Comparison of ENCODE assay signal across 27 mouse cellular contexts in the genomic region with DNA sequence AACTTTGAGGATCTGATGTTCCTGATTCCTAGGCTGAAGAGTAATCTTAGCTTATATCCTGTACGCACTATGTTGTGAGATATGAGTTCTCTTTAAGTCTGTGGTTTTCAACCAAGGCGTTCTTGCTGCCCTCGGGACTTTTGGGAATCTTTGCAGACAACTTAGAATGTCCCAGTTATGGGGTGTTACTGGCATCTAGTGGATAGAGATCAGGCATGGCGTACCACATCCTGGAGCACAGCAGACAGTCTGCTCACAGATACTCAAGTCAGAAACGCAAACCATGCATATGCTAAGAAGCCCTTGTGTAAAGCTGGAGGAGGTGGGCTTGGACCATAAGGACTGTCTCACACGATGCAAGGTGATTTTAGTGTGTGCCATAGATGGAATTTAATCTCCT.
DNase-seq lines count a peak whose midpoint lies in the region; ATAC-seq and TF ChIP-seq lines count a peak whose summit lies in the region.
"Had no signal": no experiment of that assay in that cellular context is flagged by ENCODE, and none has a peak within 500 bp of the region (broad histone marks: within the 10 kb centered on the region; RNA-seq: fewer than 3 reads in every experiment).

No protein-coding gene starts in this region.

- H3K4me3 ChIP-seq in hindbrain, postnatal 0 days (ENCODE audit: low read length) = no peak overlapping the region
- H3K4me3 ChIP-seq in hindbrain, embryonic 13.5 days = no peak overlapping the region
- no peak overlapping the region for H3K4me3 ChIP-seq in lung, embryonic 14.5 days (ENCODE audit: low read depth, low read length)
- H3K4me3 ChIP-seq in cortical plate, adult 2 months (ENCODE audit: insufficient read depth, low read length) = no peak overlapping the region
- no peak overlapping the region for H3K4me3 ChIP-seq in stomach, postnatal 0 days (ENCODE audit: low read depth, low read length)
- H3K4me3 ChIP-seq: embryonic facial prominence, embryonic 10.5 days; heart, embryonic 12.5 days; limb, embryonic 13.5 days; liver, embryonic 13.5 days; lung, embryonic 15.5 days; neural tube, embryonic 13.5 days had no signal

- no peak overlapping the region for H3K27ac ChIP-seq in hindbrain, postnatal 0 days
- H3K27ac ChIP-seq in hindbrain, embryonic 13.5 days = no peak overlapping the region
- H3K27ac ChIP-seq in lung, embryonic 14.5 days (ENCODE audit: low read depth) = no peak overlapping the region
- H3K27ac ChIP-seq in cortical plate, adult 2 months (ENCODE audit: insufficient read depth, low read length) = no peak overlapping the region
- H3K27ac ChIP-seq in stomach, postnatal 0 days (replicated peaks) = no peak overlapping the region
- H3K27ac ChIP-seq: embryonic facial prominence, embryonic 10.5 days; limb, embryonic 13.5 days; liver, embryonic 13.5 days; lung, embryonic 15.5 days had no signal

- TF ChIP-seq EP300 in stomach, postnatal 0 days (optimal IDR thresholded peaks at IDR 0.05) = no peak

- H3K9ac ChIP-seq in hindbrain, postnatal 0 days (replicated peaks; ENCODE audit: low read length) = no peak overlapping the region
- H3K9ac ChIP-seq in hindbrain, embryonic 13.5 days = no peak overlapping the region
- H3K9ac ChIP-seq in lung, embryonic 14.5 days = no peak overlapping the region
- H3K9ac ChIP-seq in stomach, postnatal 0 days (ENCODE audit: low read length) = no peak overlapping the region
- H3K9ac ChIP-seq: heart, embryonic 12.5 days; limb, embryonic 13.5 days; liver, embryonic 13.5 days; lung, embryonic 15.5 days; neural tube, embryonic 13.5 days had no signal

- no peaks in the 10 kb centered on the region for H3K9me3 ChIP-seq in hindbrain, postnatal 0 days (ENCODE audit: low read length)
- H3K9me3 ChIP-seq in hindbrain, embryonic 13.5 days = no peaks in the 10 kb centered on the region
- no peaks in the 10 kb centered on the region for H3K9me3 ChIP-seq in lung, embryonic 14.5 days (ENCODE audit: low read depth, low read length)
- H3K9me3 ChIP-seq in stomach, postnatal 0 days (ENCODE audit: control insufficient read depth, low read length) = no peaks in the 10 kb centered on the region
- H3K9me3 ChIP-seq: embryonic facial prominence, embryonic 10.5 days; heart, embryonic 12.5 days; limb, embryonic 13.5 days; liver, embryonic 13.5 days; lung, embryonic 15.5 days; neural tube, embryonic 13.5 days had no signal

- H3K36me3 ChIP-seq in hindbrain, postnatal 0 days (ENCODE audit: insufficient read depth, low read length) = no peaks in the 10 kb centered on the region
- H3K36me3 ChIP-seq in hindbrain, embryonic 13.5 days = peaks cover 2% of the 10 kb centered on the region; the same call in 1 of the 2 replicates
- no peaks in the 10 kb centered on the region for H3K36me3 ChIP-seq in lung, embryonic 14.5 days (ENCODE audit: insufficient read depth)
- H3K36me3 ChIP-seq in stomach, postnatal 0 days (ENCODE audit: control insufficient read depth, insufficient read depth, low read length) = no peaks in the 10 kb centered on the region
- H3K36me3 ChIP-seq: embryonic facial prominence, embryonic 10.5 days; limb, embryonic 13.5 days; liver, embryonic 13.5 days; lung, embryonic 15.5 days had no signal

- H3K4me1 ChIP-seq in hindbrain, postnatal 0 days (ENCODE audit: insufficient read depth, low read length) = 0 out of 2 replicates have a peak, but pooled peaks cover 2% of the 10 kb centered on the region
- peaks cover 37% of the 10 kb centered on the region for H3K4me1 ChIP-seq in hindbrain, embryonic 13.5 days (replicated peaks)
- no peaks in the 10 kb centered on the region for H3K4me1 ChIP-seq in lung, embryonic 14.5 days (ENCODE audit: insufficient read depth)
- H3K4me1 ChIP-seq in cortical plate, adult 2 months (ENCODE audit: control insufficient read depth, insufficient read depth, low read length) = peaks cover 12% of the 10 kb centered on the region
- H3K4me1 ChIP-seq in stomach, postnatal 0 days (replicated peaks; ENCODE audit: control insufficient read depth, insufficient read depth) = no peaks in the 10 kb centered on the region
- H3K4me1 ChIP-seq: limb, embryonic 13.5 days; liver, embryonic 13.5 days; lung, embryonic 15.5 days had no signal

- H3K4me2 ChIP-seq in hindbrain, postnatal 0 days (ENCODE audit: low read depth, low read length) = no peak overlapping the region
- H3K4me2 ChIP-seq in hindbrain, embryonic 13.5 days = no peak overlapping the region
- H3K4me2 ChIP-seq in lung, embryonic 14.5 days = no peak overlapping the region
- no peak overlapping the region for H3K4me2 ChIP-seq in stomach, postnatal 0 days (replicated peaks; ENCODE audit: low read depth)
- H3K4me2 ChIP-seq: heart, embryonic 12.5 days; limb, embryonic 13.5 days; liver, embryonic 13.5 days; lung, embryonic 15.5 days; neural tube, embryonic 13.5 days had no signal

- no peak for TF ChIP-seq POLR2A in cortical plate, adult 2 months (IDR thresholded peaks at IDR 0.05; ENCODE audit: extremely low read depth, insufficient read depth, low read length)

- H3K27me3 ChIP-seq in hindbrain, postnatal 0 days (ENCODE audit: insufficient read depth, low read length) = no peaks in the 10 kb centered on the region
- no peaks in the 10 kb centered on the region for H3K27me3 ChIP-seq in hindbrain, embryonic 13.5 days
- H3K27me3 ChIP-seq in lung, embryonic 14.5 days (ENCODE audit: insufficient read depth, low read length) = peaks cover 10% of the 10 kb centered on the region
- H3K27me3 ChIP-seq in stomach, postnatal 0 days (ENCODE audit: control insufficient read depth, insufficient read depth, low read length) = no peaks in the 10 kb centered on the region
- H3K27me3 ChIP-seq: liver, embryonic 13.5 days; neural tube, embryonic 13.5 days had no signal

- ATAC-seq in hindbrain, postnatal 0 days = no peak
- no peak for ATAC-seq in hindbrain, embryonic 13.5 days (ENCODE audit: low FRiP score)
- no peak for ATAC-seq in lung, embryonic 14.5 days (ENCODE audit: insufficient read depth)
- ATAC-seq in stomach, postnatal 0 days (ENCODE audit: low FRiP score, low TSS enrichment) = no peak
- ATAC-seq: activated CD4-positive, CD25-positive, alpha-beta regulatory T cell, adult 4 months had no signal

- DNase-seq in hindbrain, postnatal 0 days (ENCODE audit: low spot score) = peak; percentile 60
- DNase-seq in lung, embryonic 14.5 days = peak; percentile 23
- DNase-seq in lung, postnatal 4 days = no peak
- no peak for DNase-seq in stomach, postnatal 0 days (ENCODE audit: low spot score)
- no peak for DNase-seq in urinary bladder, postnatal 25 days (ENCODE audit: low spot score)
- DNase-seq: adrenal gland, postnatal 25 days; cerebellum, adult 9-11 months; gastrocnemius, postnatal 14 days; heart, adult 11 months; heart, postnatal 10 days; kidney, adult 2 months; kidney, postnatal 10 days; layer of hippocampus, postnatal 36 days; liver, embryonic 13.5 days; lung, postnatal 36 days; retina, postnatal 1 day; right cerebral cortex, postnatal 25 days; spleen, adult 18-20 months; thymus, postnatal 36 days had no signal

- WGBS in hindbrain, postnatal 0 days = 73% methylated on average over 6 of the region's 6 CpGs
- 87% methylated on average over 6 of the region's 6 CpGs for WGBS in hindbrain, embryonic 13.5 days
- 71% methylated on average over 6 of the region's 6 CpGs for WGBS in lung, embryonic 14.5 days
- WGBS in stomach, postnatal 0 days = 77% methylated on average over 6 of the region's 6 CpGs

- TF ChIP-seq CTCF in hindbrain, postnatal 0 days (IDR thresholded peaks at IDR 0.05; ENCODE audit: low read depth) = peak; percentile 61
- TF ChIP-seq CTCF in lung, embryonic 14.5 days (IDR thresholded peaks at IDR 0.05; ENCODE audit: low read depth) = peak; percentile 15; the same call in 1 of the 2 replicates
- peak; percentile 37; the same call in 1 of the 2 replicates for TF ChIP-seq CTCF in cortical plate, adult 2 months (IDR thresholded peaks at IDR 0.05; ENCODE audit: extremely low read depth, insufficient read depth, low read length)
- peak; percentile 35; the same call in 1 of the 2 replicates for TF ChIP-seq CTCF in stomach, postnatal 0 days (IDR thresholded peaks at IDR 0.05; ENCODE audit: low read depth)

Comparison
In these comparisons a context has a peak if more than half of its experiments do, and no peak if none do; other contexts are left out.
1. DNase-seq: peak in hindbrain, postnatal 0 days (single experiment) and lung, embryonic 14.5 days (single experiment); none in lung, postnatal 4 days (0 of 2), stomach, postnatal 0 days (single experiment) and urinary bladder, postnatal 25 days (single experiment).
2. Peak in every context shown above with its lines, with median percentiles within 50 percentile points of each other: CTCF ChIP-seq.